Mouse (Mus musculus): ENCODE results near the gene Dnah6.

Dnah6 gene

GRCm38 (mm10) chr6:73020061-73020460 lies 201.4 kb downstream of the Dnah6 start:
- DNase-seq, result peak in 1 of 2 experiments; percentile 34

GRCm38 (mm10) chr6:73018725-73019280 lies 202.6 kb downstream of the Dnah6 start:
- DNase-seq, result no peak

GRCm38 (mm10) chr6:73014317-73015160 lies 206.9 kb downstream of the Dnah6 start:
- DNase-seq, result no peak

GRCm38 (mm10) chr6:73012931-73013330 lies 208.5 kb downstream of the Dnah6 start:
- DNase-seq, result no peak

- peak in 1 of 2 experiments; percentile 31 for DNase-seq
Measured at GRCm38 (mm10) chr6:73011827-73012226, 209.6 kb downstream of the Dnah6 start.

- DNase-seq, result peak; percentile 59 to 80
Measured at GRCm38 (mm10) chr6:73010073-73010472, 211.4 kb downstream of the Dnah6 start.

- no peak for DNase-seq
Measured at GRCm38 (mm10) chr6:73003601-73004000, 217.8 kb downstream of the Dnah6 start.

- no peak for DNase-seq
Measured at GRCm38 (mm10) chr6:73002391-73002790, 219.1 kb downstream of the Dnah6 start.

GRCm38 (mm10) chr6:72998809-72999208 lies 222.6 kb downstream of the Dnah6 start:
- no peak for DNase-seq

- DNase-seq, result no peak
Measured at GRCm38 (mm10) chr6:72993688-72994082, 227.8 kb downstream of the Dnah6 start.

GRCm38 (mm10) chr6:72993054-72993687 lies 228.3 kb downstream of the Dnah6 start:
- DNase-seq, result no peak

- no peak for DNase-seq
Measured at GRCm38 (mm10) chr6:72990206-72990605, 231.2 kb downstream of the Dnah6 start.

GRCm38 (mm10) chr6:72989028-72989736 lies 232.3 kb downstream of the Dnah6 start:
- DNase-seq, result peak; percentile 70 to 82

- DNase-seq, result no peak
Measured at GRCm38 (mm10) chr6:72982506-72982905, 238.9 kb downstream of the Dnah6 start.

GRCm38 (mm10) chr6:72981851-72982250 lies 239.6 kb downstream of the Dnah6 start:
- DNase-seq, result no peak

GRCm38 (mm10) chr6:72981124-72981651 lies 240.3 kb downstream of the Dnah6 start:
- DNase-seq, result no peak

- DNase-seq, result no peak
Measured at GRCm38 (mm10) chr6:72976866-72977265, 244.6 kb downstream of the Dnah6 start.

- no peak for DNase-seq
Measured at GRCm38 (mm10) chr6:72971074-72971473, 250.4 kb downstream of the Dnah6 start.

- no peak for DNase-seq
Measured at GRCm38 (mm10) chr6:72969787-72970186, 251.7 kb downstream of the Dnah6 start.

Data from cerebellum, postnatal 25 days (tissue).